Mouse (Mus musculus): ENCODE data around the gene Rab19.

GRCm38 (mm10) chr6:39435875-39436274 lies 54.9 kb downstream of the Rab19 start:
- TF ChIP-seq EP300 (IDR thresholded peaks at IDR 0.05; ENCODE audit: insufficient read depth, low read depth, low read length) (no peak), CTCF (IDR thresholded peaks at IDR 0.05; ENCODE audit: low read depth, low read length) (no peak)

All from ES-Bruce4 (cell line).